Mouse (Mus musculus) kidney, embryonic 14.5 days (tissue): ENCODE results near the gene Tbx15. TPM values are rescaled to one million over a fixed set of nuclear protein-coding genes. Genes with fewer than 3 reads are reported as not detected.

ENCODE experiments used
- ATAC-seq: fragments of 200-750 bp; cut with Nextera tagmentation; 2 replicates; pipeline ENCODE4 v1.8.0; 2017; ENCODE audit warnings: moderate number of reproducible peaks, mild to moderate bottlenecking, moderate TSS enrichment, moderate library complexity; ENCODE audit not compliant: low FRiP score, low TSS enrichment
- H3K27ac ChIP-seq: fragments of 300-500 bp; sonication (generic); 2 replicates; pipeline ENCODE4 v1.5.1; 2014; ENCODE audit warnings: low read depth, mild to moderate bottlenecking, low read length, moderate library complexity, mixed read lengths
- H3K27me3 ChIP-seq: fragments of 300-500 bp; sonication (generic); 2 replicates; pipeline ENCODE4 v1.6.1; 2014; ENCODE audit warnings: mild to moderate bottlenecking, low read length; ENCODE audit not compliant: control insufficient read depth, insufficient read depth
- H3K36me3 ChIP-seq: fragments of 300-500 bp; sonication (generic); 2 replicates; pipeline ENCODE4 v1.6.1; 2014; ENCODE audit warnings: low read length, mixed read lengths; ENCODE audit not compliant: control insufficient read depth, insufficient read depth
- H3K4me1 ChIP-seq: fragments of 300-500 bp; sonication (generic); 2 replicates; pipeline ENCODE4 v1.6.1; 2014; ENCODE audit warnings: low read length, mixed read lengths; ENCODE audit not compliant: control insufficient read depth, insufficient read depth
- H3K4me2 ChIP-seq: fragments of 300-500 bp; sonication (generic); replicated peaks from 2 replicates; pipeline ENCODE4 v1.6.1; 2014; ENCODE audit warnings: low read depth, mild to moderate bottlenecking, low read length
- H3K4me3 ChIP-seq: fragments of 300-500 bp; sonication (generic); 2 replicates; pipeline ENCODE4 v1.5.1; 2014; ENCODE audit warnings: mild to moderate bottlenecking, low read length
- H3K9ac ChIP-seq: fragments of 300-500 bp; sonication (generic); 2 replicates; pipeline ENCODE4 v1.6.1; 2014; ENCODE audit warnings: low read depth, mild to moderate bottlenecking, low read length, moderate library complexity
- H3K9me3 ChIP-seq: fragments of 300-500 bp; sonication (generic); 2 replicates; pipeline ENCODE4 v1.6.1; 2016; ENCODE audit warnings: low read length; ENCODE audit not compliant: control insufficient read depth
- WGBS: fragments of 180-500 bp; shearing (Covaris S2); extraction: QIAGEN DNeasy Blood & Tissue Kit; methylation state at CpG from one replicate; pipeline ENCODE4 v1.1.7; 2014; 5-methylcytosine and 5-hydroxymethylcytosine counted together
- polyA plus RNA-seq: library from polyadenylated mRNA; unstranded; fragments of >200 nt; fragmentation: Nextera tagmentation; extraction: Ambion mirVana; gene quantifications from 2 replicates; pipeline ENCODE4 v1.2.1, GENCODE M21; 2014

Tbx15 gene
- polyA plus RNA-seq, 1 experiment from 2014 or later, result not detected

DNA sequence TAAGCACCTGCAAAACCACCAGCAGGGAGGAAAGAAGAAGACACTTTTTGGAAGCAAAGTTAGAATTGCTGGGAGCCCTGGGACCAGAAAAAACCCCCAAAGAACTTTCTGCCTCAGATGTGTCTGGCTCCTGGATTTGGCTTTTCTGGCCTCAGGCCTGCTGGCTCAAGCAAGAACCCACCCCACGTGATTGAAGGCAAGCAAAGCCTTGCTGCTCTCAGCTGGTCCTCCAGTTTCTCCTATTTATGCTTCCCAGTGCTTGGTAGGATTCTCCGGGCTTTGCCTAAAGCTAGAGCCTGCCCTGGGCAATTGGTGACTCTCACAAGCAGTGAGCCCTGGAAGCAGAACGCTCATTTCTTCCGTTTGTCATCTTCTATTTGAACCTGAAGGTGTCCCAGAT, 7.4 kb downstream of the Tbx15 start:
- 0% methylated on average over 4 of the region's 4 CpGs for WGBS
- Histone ChIP-seq H3K4me1 (no peaks in the 10 kb centered on the region), H3K36me3 (no peaks in the 10 kb centered on the region), H3K4me3 (no peak overlapping the region), H3K4me2 (no peak overlapping the region), H3K27ac (no peak overlapping the region), H3K9me3 (no peaks in the 10 kb centered on the region), H3K27me3 (peaks cover 98% of the 10 kb centered on the region), H3K9ac (no peak overlapping the region)
- no peak for ATAC-seq

- WGBS, result 1% methylated on average over 28 of the region's 28 CpGs
- no peak overlapping the region for H3K4me2 ChIP-seq
- H3K4me1 ChIP-seq, result no peaks in the 10 kb centered on the region
- H3K27me3 ChIP-seq, result peaks cover 98% of the 10 kb centered on the region
- no peaks in the 10 kb centered on the region for H3K9me3 ChIP-seq
- ATAC-seq, result no peak
- H3K4me3 ChIP-seq, result no peak overlapping the region
- H3K9ac ChIP-seq, result no peak overlapping the region
- no peak overlapping the region for H3K27ac ChIP-seq
- no peaks in the 10 kb centered on the region for H3K36me3 ChIP-seq
Measured at GRCm38 (mm10) chr3:99247996-99248801, 8.0 kb downstream of the Tbx15 start.

DNA sequence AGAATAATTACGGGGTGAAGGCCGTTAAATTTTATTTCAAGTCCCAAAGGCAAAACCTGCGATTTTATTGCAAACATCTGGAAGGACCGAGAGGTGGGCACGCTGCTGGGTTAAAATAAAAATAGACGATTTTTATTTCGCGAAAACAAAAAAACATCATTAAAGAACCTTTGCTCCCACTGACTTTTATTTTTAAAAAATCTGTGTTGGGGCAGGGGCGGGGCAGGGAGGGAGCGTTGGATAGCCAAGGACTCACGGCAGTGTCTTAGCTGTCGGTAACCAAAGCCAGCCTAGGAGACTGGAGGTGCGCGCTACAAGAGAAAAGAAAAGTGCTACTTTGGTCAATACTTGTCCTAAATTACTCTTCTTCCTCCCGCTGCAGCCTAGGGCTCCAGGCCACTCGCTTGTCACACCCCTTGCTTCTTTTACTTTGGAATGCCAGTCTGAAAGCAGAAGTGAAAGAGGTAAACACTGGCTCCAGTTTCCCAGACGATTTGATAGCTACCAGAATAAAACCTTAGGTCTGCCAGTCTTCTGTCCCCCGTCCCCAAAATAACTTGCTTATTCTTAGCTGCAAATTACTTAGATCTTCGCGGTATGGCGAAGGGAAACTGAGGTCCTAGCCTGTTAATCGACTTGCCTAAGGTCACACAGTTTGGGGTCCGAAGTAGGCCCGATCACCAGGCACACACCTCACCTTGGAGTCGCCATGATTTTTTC, 8.8 kb downstream of the Tbx15 start:
- Histone ChIP-seq H3K4me3 (no peak overlapping the region), H3K9me3 (no peaks in the 10 kb centered on the region), H3K4me1 (no peaks in the 10 kb centered on the region), H3K4me2 (no peak overlapping the region), H3K36me3 (no peaks in the 10 kb centered on the region), H3K27ac (no peak overlapping the region), H3K27me3 (peaks cover 98% of the 10 kb centered on the region), H3K9ac (no peak overlapping the region)
- WGBS, result under 1% methylated on average over 25 of the region's 25 CpGs
- ATAC-seq, result no peak

DNA sequence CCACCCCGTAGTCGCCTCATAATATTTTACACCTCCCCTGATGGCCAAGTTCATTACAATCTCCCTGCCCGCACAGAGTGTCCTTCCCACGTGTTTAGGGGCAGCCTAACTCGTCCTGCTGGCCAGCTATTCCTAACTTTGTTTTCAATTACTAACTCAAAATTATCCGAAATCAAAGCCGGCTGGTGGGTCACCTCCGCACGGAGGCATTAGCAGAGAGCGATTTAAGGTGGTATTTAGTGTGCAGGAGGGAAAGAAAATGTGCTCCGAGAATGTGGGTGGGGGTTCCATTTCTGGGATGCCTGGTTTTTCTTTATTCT, 9.3 kb downstream of the Tbx15 start:
- 2% methylated on average over 11 of the region's 11 CpGs for WGBS
- Histone ChIP-seq H3K9me3 (no peaks in the 10 kb centered on the region), H3K27me3 (peaks cover 98% of the 10 kb centered on the region), H3K36me3 (no peaks in the 10 kb centered on the region), H3K9ac (no peak overlapping the region), H3K4me3 (no peak overlapping the region), H3K4me1 (no peaks in the 10 kb centered on the region), H3K27ac (no peak overlapping the region), H3K4me2 (no peak overlapping the region)
- ATAC-seq, result no peak

DNA sequence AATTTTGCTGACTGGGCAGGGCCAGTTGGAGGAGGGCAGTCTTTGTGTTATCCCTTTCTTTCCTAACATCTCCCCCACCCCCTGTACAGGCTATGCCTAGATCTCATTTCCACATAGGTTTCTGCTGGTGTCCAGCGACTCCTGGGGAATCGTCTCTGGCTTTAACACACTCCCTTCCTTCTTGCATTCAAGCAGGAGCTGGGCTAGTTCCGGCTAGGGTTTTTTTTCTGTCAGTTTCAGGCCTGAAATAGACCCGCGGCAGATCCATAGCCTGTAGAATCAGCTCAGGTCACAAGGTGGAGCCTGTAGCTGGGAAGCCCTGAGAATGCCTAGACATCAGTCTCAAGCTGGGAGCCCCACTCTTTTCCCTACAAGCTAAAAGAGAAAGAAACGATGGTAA, 9.7 kb downstream of the Tbx15 start:
- Histone ChIP-seq H3K4me3 (no peak overlapping the region), H3K9ac (no peak overlapping the region), H3K4me2 (no peak overlapping the region), H3K9me3 (no peaks in the 10 kb centered on the region), H3K4me1 (no peaks in the 10 kb centered on the region), H3K27ac (no peak overlapping the region), H3K36me3 (no peaks in the 10 kb centered on the region), H3K27me3 (peaks cover 98% of the 10 kb centered on the region)
- no peak for ATAC-seq
- WGBS, result 0% methylated on average over 6 of the region's 6 CpGs

- Histone ChIP-seq H3K27ac (no peak overlapping the region), H3K9me3 (no peaks in the 10 kb centered on the region), H3K4me2 (no peak overlapping the region), H3K9ac (no peak overlapping the region), H3K4me3 (no peak overlapping the region), H3K36me3 (no peaks in the 10 kb centered on the region), H3K27me3 (peaks cover 98% of the 10 kb centered on the region), H3K4me1 (no peaks in the 10 kb centered on the region)
- no peak for ATAC-seq
- WGBS, result 7% methylated on average over 6 of the region's 6 CpGs
Measured at GRCm38 (mm10) chr3:99251271-99252165, 11.3 kb downstream of the Tbx15 start.

DNA sequence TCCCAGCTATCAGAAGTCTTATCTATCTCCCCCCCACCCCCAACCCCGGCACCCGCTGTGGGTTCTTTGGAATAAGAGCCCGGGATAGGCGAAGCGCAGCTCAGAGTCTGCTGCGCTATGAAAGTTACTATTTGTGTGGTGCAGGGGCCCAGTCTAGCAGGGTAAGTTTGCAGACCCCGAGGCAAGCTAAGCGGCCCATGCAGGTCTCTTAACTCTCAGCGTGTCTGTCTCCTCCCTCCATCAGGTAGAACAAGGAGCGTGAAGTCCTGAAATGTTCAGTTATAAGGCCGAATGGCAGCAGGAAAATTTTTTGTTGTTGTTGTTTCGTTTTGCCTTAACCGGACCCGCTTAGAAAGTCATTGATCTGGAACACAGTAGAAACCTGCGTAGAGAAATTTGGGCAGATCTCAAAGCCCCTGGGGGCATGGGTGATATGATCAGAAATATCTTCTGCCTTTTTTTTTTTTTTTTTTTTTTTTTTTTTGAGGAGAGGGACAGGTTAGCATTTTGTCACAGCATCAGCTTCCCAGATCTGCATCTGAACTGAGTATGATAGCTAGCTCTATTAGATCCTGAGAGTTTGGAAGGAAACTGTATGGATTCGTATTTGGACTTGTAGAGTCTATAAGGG, 12.4 kb downstream of the Tbx15 start:
- no peak overlapping the region for H3K4me3 ChIP-seq
- 2% methylated on average over 16 of the region's 16 CpGs for WGBS
- no peak overlapping the region for H3K9ac ChIP-seq
- H3K27ac ChIP-seq, result no peak overlapping the region
- peaks cover 99% of the 10 kb centered on the region for H3K27me3 ChIP-seq
- no peak for ATAC-seq
- no peaks in the 10 kb centered on the region for H3K36me3 ChIP-seq
- H3K4me2 ChIP-seq, result no peak overlapping the region
- no peaks in the 10 kb centered on the region for H3K9me3 ChIP-seq
- H3K4me1 ChIP-seq, result no peaks in the 10 kb centered on the region

- H3K4me3 ChIP-seq, result peak overlapping the region; percentile 40
- peaks cover 99% of the 10 kb centered on the region for H3K27me3 ChIP-seq
- H3K9me3 ChIP-seq, result no peaks in the 10 kb centered on the region
- H3K27ac ChIP-seq, result no peak overlapping the region
- peak overlapping the region; percentile 51; the same call in 1 of the 2 replicates for H3K4me2 ChIP-seq
- WGBS, result 1% methylated on average over 12 of the region's 12 CpGs
- no peaks in the 10 kb centered on the region for H3K4me1 ChIP-seq
- peak; percentile 40; the same call in 1 of the 2 replicates for ATAC-seq
- no peak overlapping the region for H3K9ac ChIP-seq
- H3K36me3 ChIP-seq, result no peaks in the 10 kb centered on the region
Measured at GRCm38 (mm10) chr3:99253092-99253488, 12.9 kb downstream of the Tbx15 start.
